Mouse (Mus musculus) intestine, embryonic 16.5 days (tissue): ENCODE data around the gene Coq8a. TPM values are rescaled to one million over a fixed set of nuclear protein-coding genes. Genes with fewer than 3 reads are reported as not detected.

Source experiments
- ATAC-seq: fragments of 200-750 bp; cut with Nextera tagmentation; 2 replicates; pipeline ENCODE4 v1.8.0; 2017; ENCODE audit warnings: moderate TSS enrichment, moderate library complexity
- H3K27ac ChIP-seq: fragments of 300-500 bp; sonication (generic); 2 replicates; pipeline ENCODE4 v1.5.1; 2014; ENCODE audit warnings: mild to moderate bottlenecking, low read length
- H3K27me3 ChIP-seq: fragments of 300-500 bp; sonication (generic); replicated peaks from 2 replicates; pipeline ENCODE4 v1.6.1; 2014; ENCODE audit warnings: low read length, control low read depth, mixed read lengths; ENCODE audit not compliant: control insufficient read depth, insufficient read depth
- H3K36me3 ChIP-seq: fragments of 300-500 bp; sonication (generic); 2 replicates; pipeline ENCODE4 v1.6.1; 2014; ENCODE audit warnings: low read length, control low read depth; ENCODE audit not compliant: control insufficient read depth, insufficient read depth
- H3K4me1 ChIP-seq: fragments of 300-500 bp; sonication (generic); 2 replicates; pipeline ENCODE4 v1.6.1; 2014; ENCODE audit warnings: low read length, control low read depth, mixed read lengths; ENCODE audit not compliant: control insufficient read depth, insufficient read depth
- H3K4me2 ChIP-seq: fragments of 300-500 bp; sonication (generic); 2 replicates; pipeline ENCODE4 v1.6.1; 2014; ENCODE audit warnings: low read depth, low read length, control low read depth
- H3K4me3 ChIP-seq: fragments of 300-500 bp; sonication (generic); 2 replicates; pipeline ENCODE4 v1.5.1; 2014; ENCODE audit warnings: mild to moderate bottlenecking, low read length
- H3K9ac ChIP-seq: fragments of 300-500 bp; sonication (generic); 2 replicates; pipeline ENCODE4 v1.6.1; 2014; ENCODE audit warnings: low read depth, low read length
- H3K9me3 ChIP-seq: fragments of 300-500 bp; sonication (generic); 2 replicates; pipeline ENCODE4 v1.6.1; 2016; ENCODE audit warnings: low read length, control low read depth; ENCODE audit not compliant: control insufficient read depth
- WGBS: fragments of 180-500 bp; shearing (Covaris S2); extraction: QIAGEN DNeasy Blood & Tissue Kit; methylation state at CpG from one replicate; pipeline ENCODE4 v1.1.7; 2014; 5-methylcytosine and 5-hydroxymethylcytosine counted together
- polyA plus RNA-seq: library from polyadenylated mRNA; unstranded; fragments of >200 nt; fragmentation: Nextera tagmentation; extraction: Ambion mirVana; gene quantifications from 2 replicates; pipeline ENCODE4 v1.2.1, GENCODE M21; 2015

Coq8a gene
- polyA plus RNA-seq, 1 experiment from 2014 or later = 24.8 TPM

- 0 out of 2 replicates have a peak, but pooled peaks have one; percentile 8 for ATAC-seq
- Histone ChIP-seq H3K4me2 (no peak overlapping the region), H3K4me3 (no peak overlapping the region), H3K9ac (no peak overlapping the region), H3K27ac (peak overlapping the region; percentile 13; the same call in 1 of the 2 replicates), H3K4me1 (peaks cover 33% of the 10 kb centered on the region), H3K27me3 (no peaks in the 10 kb centered on the region), H3K9me3 (no peaks in the 10 kb centered on the region), H3K36me3 (no peaks in the 10 kb centered on the region)
- 84% methylated on average over 7 of the region's 7 CpGs for WGBS
Observed at GRCm38 (mm10) chr1:180181304-180181965, 18.0 kb downstream of the Coq8a start.

- H3K9ac ChIP-seq = no peak overlapping the region
- no peak for ATAC-seq
- no peak overlapping the region for H3K4me2 ChIP-seq
- no peaks in the 10 kb centered on the region for H3K27me3 ChIP-seq
- no peaks in the 10 kb centered on the region for H3K36me3 ChIP-seq
- peaks cover 23% of the 10 kb centered on the region for H3K4me1 ChIP-seq
- 87% methylated on average over 2 of the region's 2 CpGs for WGBS
- no peak overlapping the region for H3K4me3 ChIP-seq
- H3K9me3 ChIP-seq = no peaks in the 10 kb centered on the region
- H3K27ac ChIP-seq = no peak overlapping the region
Observed at GRCm38 (mm10) chr1:180179840-180180239, 19.6 kb downstream of the Coq8a start.

- Histone ChIP-seq H3K4me3 (no peak overlapping the region), H3K27me3 (no peaks in the 10 kb centered on the region), H3K36me3 (no peaks in the 10 kb centered on the region), H3K9me3 (no peaks in the 10 kb centered on the region), H3K27ac (no peak overlapping the region), H3K4me2 (no peak overlapping the region), H3K9ac (no peak overlapping the region; the same call in 1 of the 2 replicates), H3K4me1 (peaks cover 23% of the 10 kb centered on the region)
- whole genome bisulfite sequencing = 96% methylated on average over 4 of the region's 4 CpGs
- no peak for ATAC-seq
Observed at GRCm38 (mm10) chr1:180179100-180179499, 20.3 kb downstream of the Coq8a start.

- H3K4me1 ChIP-seq = peaks cover 23% of the 10 kb centered on the region
- no peak overlapping the region for H3K4me3 ChIP-seq
- H3K27me3 ChIP-seq = no peaks in the 10 kb centered on the region
- H3K36me3 ChIP-seq = no peaks in the 10 kb centered on the region
- H3K27ac ChIP-seq = no peak overlapping the region
- 87% methylated on average over 9 of the region's 9 CpGs for WGBS
- no peak for ATAC-seq
- no peak overlapping the region for H3K4me2 ChIP-seq
- 0 out of 2 replicates have a peak overlapping the region, but pooled peaks have one; percentile 10 for H3K9ac ChIP-seq
- H3K9me3 ChIP-seq = no peaks in the 10 kb centered on the region
Observed at GRCm38 (mm10) chr1:180178340-180178739, 21.1 kb downstream of the Coq8a start.

- no peaks in the 10 kb centered on the region for H3K27me3 ChIP-seq
- 8% methylated on average over 1 of the region's 1 CpGs for WGBS
- H3K9ac ChIP-seq = no peak overlapping the region
- ATAC-seq = no peak
- H3K9me3 ChIP-seq = no peaks in the 10 kb centered on the region
- no peak overlapping the region for H3K27ac ChIP-seq
- H3K36me3 ChIP-seq = no peaks in the 10 kb centered on the region
- H3K4me1 ChIP-seq = peaks cover 11% of the 10 kb centered on the region
- no peak overlapping the region for H3K4me3 ChIP-seq
- H3K4me2 ChIP-seq = no peak overlapping the region
Observed at GRCm38 (mm10) chr1:180176784-180177183, 22.6 kb downstream of the Coq8a start.

GRCm38 (mm10) chr1:180175635-180176034, 23.8 kb downstream of the Coq8a start:
- H3K27me3 ChIP-seq = no peaks in the 10 kb centered on the region
- H3K4me2 ChIP-seq = no peak overlapping the region
- H3K9me3 ChIP-seq = no peaks in the 10 kb centered on the region
- WGBS = 42% methylated on average over 8 of the region's 8 CpGs
- peaks cover 4% of the 10 kb centered on the region; the same call in 1 of the 2 replicates for H3K4me1 ChIP-seq
- H3K36me3 ChIP-seq = no peaks in the 10 kb centered on the region
- no peak overlapping the region for H3K4me3 ChIP-seq
- ATAC-seq = peak; percentile 90
- H3K9ac ChIP-seq = no peak overlapping the region
- H3K27ac ChIP-seq = peak overlapping the region; percentile 72; the same call in 1 of the 2 replicates

- WGBS = 36% methylated on average over 3 of the region's 3 CpGs
- Histone ChIP-seq H3K4me2 (no peak overlapping the region), H3K9ac (no peak overlapping the region), H3K4me3 (no peak overlapping the region), H3K27ac (peak overlapping the region; percentile 72; the same call in 1 of the 2 replicates), H3K36me3 (no peaks in the 10 kb centered on the region), H3K4me1 (peaks cover 4% of the 10 kb centered on the region; the same call in 1 of the 2 replicates), H3K27me3 (no peaks in the 10 kb centered on the region), H3K9me3 (no peaks in the 10 kb centered on the region)
- ATAC-seq = peak; percentile 62
Observed at GRCm38 (mm10) chr1:180175167-180175566, 24.2 kb downstream of the Coq8a start.

- Histone ChIP-seq H3K4me3 (no peak overlapping the region), H3K9ac (no peak overlapping the region), H3K36me3 (no peaks in the 10 kb centered on the region), H3K27me3 (no peaks in the 10 kb centered on the region), H3K4me2 (no peak overlapping the region), H3K4me1 (peaks cover 4% of the 10 kb centered on the region; the same call in 1 of the 2 replicates), H3K27ac (no peak overlapping the region), H3K9me3 (no peaks in the 10 kb centered on the region)
- no peak for ATAC-seq
- WGBS = 66% methylated on average over 6 of the region's 6 CpGs
Observed at GRCm38 (mm10) chr1:180174718-180175117, 24.7 kb downstream of the Coq8a start.

- no peak for ATAC-seq
- H3K4me3 ChIP-seq = no peak overlapping the region
- no peaks in the 10 kb centered on the region for H3K27me3 ChIP-seq
- no peak overlapping the region for H3K4me2 ChIP-seq
- H3K9me3 ChIP-seq = no peaks in the 10 kb centered on the region
- no peak overlapping the region for H3K27ac ChIP-seq
- no peaks in the 10 kb centered on the region for H3K36me3 ChIP-seq
- no peak overlapping the region for H3K9ac ChIP-seq
- H3K4me1 ChIP-seq = peaks cover 4% of the 10 kb centered on the region; the same call in 1 of the 2 replicates
- WGBS = 88% methylated on average over 5 of the region's 5 CpGs
Observed at GRCm38 (mm10) chr1:180173017-180173416, 26.4 kb downstream of the Coq8a start.
